Mouse (Mus musculus) retina, postnatal 1 day (tissue): ENCODE measurements around the gene Klhl36.

Experiments used
- DNase-seq: peaks from one replicate; pipeline ENCODE4 v3.0.0-alpha.2; 2012

The Klhl36 gene

GRCm38 (mm10) chr8:119861706-119862389 is at the start of gene Klhl36:
TSS of gene Klhl36 (plus strand) at chr8:119862266.
- DNase-seq, result peak; percentile 97

GRCm38 (mm10) chr8:119812650-119813431 is 49.2 kb upstream of the Klhl36 start:
- no peak for DNase-seq

DNA sequence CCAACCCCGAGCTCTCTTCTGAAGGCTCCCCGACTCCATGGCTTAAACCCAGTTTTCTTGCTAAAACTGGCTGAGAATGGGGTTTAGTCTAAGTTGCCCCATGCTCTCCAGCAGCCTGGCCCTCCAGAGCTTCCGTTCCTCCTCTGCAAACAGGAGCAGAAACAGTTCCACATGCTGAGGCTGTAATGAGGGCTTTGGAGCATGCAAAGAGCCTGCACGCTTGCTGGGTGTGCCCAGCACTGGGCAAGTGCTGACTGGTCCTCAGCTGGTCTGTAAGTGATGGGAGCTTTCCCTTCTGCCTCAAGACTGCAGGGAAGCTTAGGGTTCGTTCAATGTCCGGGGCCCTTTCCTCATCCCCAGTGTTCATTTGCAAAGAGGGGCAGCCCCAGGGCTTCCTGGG is 45.8 kb upstream of the Klhl36 start:
- no peak for DNase-seq

- DNase-seq, result no peak
Observed at GRCm38 (mm10) chr8:119817446-119817845, 44.6 kb upstream of the Klhl36 start.

DNA sequence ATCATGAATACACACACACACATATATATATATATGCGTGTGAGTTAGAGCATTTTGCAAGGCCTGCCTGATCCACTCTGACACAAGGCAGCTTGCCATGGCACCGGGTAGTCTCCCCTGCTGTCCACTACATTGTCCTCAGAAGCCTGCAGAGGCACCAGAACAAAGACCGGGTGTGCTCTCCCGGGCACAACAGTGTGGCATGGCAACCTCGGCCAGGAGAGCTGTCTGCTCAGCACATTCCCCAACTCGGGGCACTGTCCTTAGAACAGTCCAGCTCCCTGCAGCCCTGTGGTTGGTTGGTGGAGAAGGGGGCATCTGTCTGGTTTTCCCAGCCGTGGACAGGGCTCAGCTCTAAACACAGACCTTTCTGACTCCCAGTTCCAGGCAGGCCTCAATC is 42.8 kb upstream of the Klhl36 start:
- DNase-seq, result no peak

GRCm38 (mm10) chr8:119819976-119820375 is 42.1 kb upstream of the Klhl36 start:
- no peak for DNase-seq

DNA sequence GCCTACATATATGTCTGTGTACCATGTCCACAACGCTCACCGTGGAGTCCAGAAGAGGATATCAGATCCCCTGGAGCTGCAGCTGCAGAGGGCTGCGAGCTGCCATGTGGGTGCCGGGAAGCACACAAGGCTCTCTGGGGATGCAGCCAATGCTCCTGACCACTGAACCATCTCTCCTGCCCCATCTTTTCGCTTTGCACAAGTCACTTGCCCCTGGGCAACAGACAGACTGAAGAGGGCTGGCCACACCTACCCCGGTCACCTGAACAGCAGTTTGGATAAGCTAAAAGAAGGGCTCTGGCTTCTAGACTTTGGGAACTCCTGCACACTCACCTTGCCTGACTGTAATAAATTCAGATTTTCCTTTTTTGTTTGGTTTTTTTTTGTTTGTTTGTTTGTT is 40.4 kb upstream of the Klhl36 start:
- no peak for DNase-seq

DNA sequence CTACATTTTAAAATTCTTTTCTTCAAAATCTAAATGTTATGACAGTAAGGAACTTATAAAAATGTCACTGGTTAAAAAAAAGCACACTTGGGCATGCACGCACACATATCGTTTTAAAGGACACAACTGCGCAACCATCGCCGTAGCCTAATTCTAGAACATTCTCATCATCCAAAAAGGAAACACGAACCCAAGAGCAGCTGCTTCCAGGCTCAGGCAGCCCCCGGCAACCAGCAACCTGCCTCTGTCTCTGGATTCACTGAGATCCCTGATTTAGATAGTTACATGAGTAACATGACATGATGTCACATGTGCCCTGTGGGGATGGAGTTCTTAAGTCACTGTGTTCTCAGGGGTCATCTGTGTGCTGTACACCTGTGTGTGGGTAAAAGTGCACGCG is 38.8 kb upstream of the Klhl36 start:
- no peak for DNase-seq

- DNase-seq, result peak; percentile 55
Observed at GRCm38 (mm10) chr8:119824100-119824499, 38.0 kb upstream of the Klhl36 start.

DNA sequence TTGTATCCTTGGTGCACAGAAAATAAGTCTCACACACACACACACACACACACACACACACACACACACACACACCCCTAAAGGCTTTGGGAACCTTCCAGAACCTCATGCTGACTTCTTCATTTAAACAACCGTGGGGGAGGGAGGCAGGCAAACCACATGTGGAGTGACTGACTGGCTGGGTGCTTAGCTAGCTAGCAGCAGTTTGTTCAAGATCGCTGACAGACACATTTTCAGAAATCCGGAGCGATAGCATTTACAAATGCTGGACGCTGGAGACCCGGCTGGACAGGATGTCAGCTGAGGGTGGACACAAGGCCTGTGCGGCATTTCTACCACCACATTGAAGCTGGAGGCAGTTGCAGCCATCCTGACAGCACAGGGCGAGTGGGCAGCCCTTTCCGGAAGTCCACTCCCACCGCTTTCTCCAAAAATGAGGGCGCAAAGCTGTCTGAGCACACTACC is 37.2 kb upstream of the Klhl36 start:
- DNase-seq, result no peak

GRCm38 (mm10) chr8:119825950-119826730 is 35.9 kb upstream of the Klhl36 start:
- DNase-seq, result no peak

DNA sequence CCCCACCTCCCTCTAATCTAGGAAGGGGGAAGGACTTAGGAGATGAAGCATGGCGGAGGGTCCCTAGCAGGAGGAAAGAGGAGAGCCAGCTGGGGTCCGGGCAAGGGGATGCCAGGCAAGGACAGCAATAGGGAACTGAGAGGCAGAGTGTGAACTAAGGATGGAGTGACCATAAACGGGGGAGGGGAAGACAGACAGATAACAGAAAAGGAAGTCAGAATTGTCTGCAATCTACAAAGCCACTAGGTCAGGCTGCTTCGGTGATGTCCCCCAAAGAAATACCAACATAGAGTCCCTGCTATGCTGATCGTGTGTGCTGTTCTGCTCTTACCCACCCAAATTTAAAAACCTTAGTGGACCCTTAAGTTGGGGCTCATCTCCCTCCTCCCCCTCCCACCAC is 35.1 kb upstream of the Klhl36 start:
- no peak for DNase-seq

DNA sequence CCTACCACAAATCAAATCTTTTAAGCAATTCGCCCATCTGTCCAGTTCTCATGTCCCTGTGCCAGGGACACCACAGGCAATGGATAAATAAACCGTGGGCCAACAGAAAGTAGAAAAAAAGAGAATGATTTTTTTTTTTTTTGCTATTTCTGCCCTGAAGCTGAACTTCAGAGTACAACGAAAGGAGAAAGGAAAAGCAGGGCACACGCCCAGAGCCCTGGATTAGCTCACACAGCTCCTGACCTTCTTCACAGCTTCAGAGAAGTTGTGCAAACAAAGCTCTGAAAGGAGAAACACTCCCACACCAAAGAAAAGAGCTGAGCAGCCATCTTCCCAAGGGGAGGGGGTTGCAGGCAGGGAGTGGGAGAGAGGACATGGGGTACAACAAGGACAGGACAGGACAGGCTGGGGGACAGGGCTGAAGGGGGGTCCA is 34.3 kb upstream of the Klhl36 start:
- DNase-seq, result no peak

DNA sequence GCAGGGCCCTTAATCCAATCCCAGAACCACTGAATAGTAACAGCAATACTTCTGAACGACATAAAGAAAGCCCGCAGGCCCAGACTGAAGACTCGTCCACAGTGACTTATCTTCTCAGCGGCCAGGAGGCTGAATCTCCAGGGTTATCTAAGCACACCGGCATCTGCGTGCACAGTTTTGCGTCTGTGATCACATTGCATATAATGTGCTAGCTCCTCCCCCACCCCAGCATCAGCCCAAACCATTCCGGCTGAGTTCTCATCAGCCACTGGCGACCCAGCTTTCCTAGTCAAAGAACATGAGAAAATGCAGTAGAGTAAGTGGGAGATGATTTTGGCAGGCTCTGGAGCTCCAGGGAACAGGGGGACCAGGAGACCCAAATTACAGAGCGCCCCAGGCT is 33.1 kb upstream of the Klhl36 start:
- peak; percentile 44 for DNase-seq

- DNase-seq, result no peak
Observed at GRCm38 (mm10) chr8:119829420-119829819, 32.6 kb upstream of the Klhl36 start.

GRCm38 (mm10) chr8:119829870-119830580 is 32.0 kb upstream of the Klhl36 start:
- peak; percentile 82 for DNase-seq

GRCm38 (mm10) chr8:119830589-119830988 is 31.5 kb upstream of the Klhl36 start:
- DNase-seq, result no peak

GRCm38 (mm10) chr8:119831336-119831995 is 30.6 kb upstream of the Klhl36 start:
- peak; percentile 85 for DNase-seq

- no peak for DNase-seq
Observed at GRCm38 (mm10) chr8:119832101-119832617, 29.9 kb upstream of the Klhl36 start.

DNA sequence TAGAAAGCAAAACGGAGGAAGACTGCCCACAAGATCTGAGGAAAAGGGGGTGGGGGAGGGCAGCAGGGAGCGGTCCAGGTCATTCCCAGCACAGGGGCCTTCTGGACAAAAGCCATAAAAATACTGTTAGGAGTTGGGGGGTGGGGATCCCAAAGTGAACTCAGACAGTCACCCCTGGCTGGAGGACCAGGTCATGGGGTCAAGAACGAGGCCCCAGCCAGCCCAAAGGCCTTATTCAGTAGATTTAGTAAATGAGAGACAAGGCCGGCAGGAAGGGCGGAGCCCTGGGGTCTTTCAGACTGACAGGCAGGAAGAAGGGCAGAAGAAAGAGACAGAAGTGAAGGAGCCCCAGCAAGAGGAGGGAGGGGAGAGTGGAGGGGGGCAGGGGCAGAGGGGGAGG is 29.1 kb upstream of the Klhl36 start:
- DNase-seq, result no peak

DNA sequence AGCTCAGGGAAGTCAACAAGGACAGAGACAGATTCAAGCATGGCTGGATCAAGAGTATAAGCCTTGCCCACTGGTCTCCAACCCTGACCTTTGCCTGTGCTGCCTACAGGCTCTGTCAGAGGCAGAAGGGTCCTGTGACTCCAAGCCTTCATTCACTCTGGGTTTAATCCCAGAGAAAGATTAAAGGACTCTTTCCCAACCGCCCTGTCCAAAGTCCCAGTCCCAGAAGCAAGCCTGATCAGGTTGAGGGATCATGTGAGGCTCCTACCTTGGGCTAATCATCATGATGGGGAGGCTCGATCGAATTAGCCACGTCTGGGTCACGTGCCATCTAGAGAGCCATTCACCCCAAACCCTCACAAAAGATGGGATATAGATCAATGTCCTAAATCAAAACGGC is 27.4 kb upstream of the Klhl36 start:
- no peak for DNase-seq

GRCm38 (mm10) chr8:119835270-119835669 is 26.8 kb upstream of the Klhl36 start:
- DNase-seq, result no peak
